Mouse (Mus musculus): ENCODE results near the gene Gja5.

The Gja5 gene

DNA sequence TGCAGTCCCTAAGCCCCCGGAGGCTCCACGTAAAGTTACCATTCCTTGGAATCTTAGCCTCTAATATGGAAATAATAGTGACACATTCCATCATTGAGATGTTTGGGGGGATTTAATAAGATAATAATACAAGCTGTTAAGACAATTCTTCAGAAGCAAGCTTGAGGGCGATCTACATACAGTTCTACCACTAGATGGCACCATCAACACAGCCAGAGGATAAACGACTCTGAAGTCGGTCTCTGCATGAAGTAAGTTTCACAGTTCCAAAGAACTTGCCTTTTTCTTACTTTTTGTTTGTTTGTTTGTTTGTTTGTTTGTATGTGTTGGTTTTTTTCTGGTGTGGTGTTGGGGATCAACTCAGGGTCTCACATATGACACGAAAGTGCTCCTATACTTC lies 31.7 kb downstream of the Gja5 start:
- in situ Hi-C loops (cut with MboI), result loop anchor here (25.0 kb wide), 1 partner anchor 401 kb away; no protein-coding TSS in a partner anchor

GRCm38 (mm10) chr3:96937606-96938005 lies 33.1 kb downstream of the Gja5 start:
- in situ Hi-C loops (cut with MboI), result loop anchor here (25.0 kb wide), 1 partner anchor 400 kb away; no protein-coding TSS in a partner anchor

DNA sequence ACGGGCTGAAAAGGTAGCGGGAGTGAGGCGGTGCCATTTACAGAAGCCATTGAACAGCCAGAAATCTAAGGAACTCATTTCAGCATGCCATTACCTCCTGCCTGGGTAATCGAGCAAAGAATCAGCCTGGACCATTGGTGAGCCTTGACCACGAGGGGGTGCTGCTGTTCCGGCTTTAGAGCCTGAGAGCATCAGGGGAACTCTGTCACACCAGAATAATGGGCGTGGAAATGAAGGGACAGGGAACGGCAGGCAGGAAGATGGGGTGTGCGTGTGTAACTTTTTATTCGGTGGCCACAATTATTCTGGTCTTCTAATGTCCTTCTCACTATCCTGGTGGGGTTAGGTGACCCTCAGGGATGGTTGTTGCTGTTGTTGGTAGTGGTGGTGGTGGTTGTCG lies 34.2 kb downstream of the Gja5 start:
- in situ Hi-C loops (cut with MboI), result loop anchor here (25.0 kb wide), 1 partner anchor 399 kb away; no protein-coding TSS in a partner anchor

DNA sequence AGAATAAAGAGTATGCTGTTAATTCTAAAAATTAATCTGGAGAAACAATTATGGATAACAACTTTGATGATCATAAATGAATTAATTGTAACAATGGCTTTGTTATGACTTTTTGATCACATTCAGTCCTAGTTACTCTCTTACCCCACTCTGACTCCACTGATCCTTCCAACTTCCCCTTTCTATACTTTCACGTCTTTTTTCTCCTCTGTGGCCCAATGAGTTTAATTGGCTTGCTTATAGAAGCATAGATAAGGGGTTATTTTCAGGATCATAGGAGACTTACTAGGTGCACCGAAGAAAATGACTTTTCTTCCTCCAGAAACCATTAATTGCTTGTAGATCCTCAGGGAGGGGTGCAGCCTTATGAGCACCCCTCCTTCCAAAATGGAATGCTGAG lies 38.2 kb downstream of the Gja5 start:
- in situ Hi-C loops (cut with MboI), result loop anchor here (25.0 kb wide), 1 partner anchor 395 kb away; no protein-coding TSS in a partner anchor

- in situ Hi-C loops (cut with MboI), result no loop called here
Measured at GRCm38 (mm10) chr3:96953489-96954233, 49.2 kb downstream of the Gja5 start.

DNA sequence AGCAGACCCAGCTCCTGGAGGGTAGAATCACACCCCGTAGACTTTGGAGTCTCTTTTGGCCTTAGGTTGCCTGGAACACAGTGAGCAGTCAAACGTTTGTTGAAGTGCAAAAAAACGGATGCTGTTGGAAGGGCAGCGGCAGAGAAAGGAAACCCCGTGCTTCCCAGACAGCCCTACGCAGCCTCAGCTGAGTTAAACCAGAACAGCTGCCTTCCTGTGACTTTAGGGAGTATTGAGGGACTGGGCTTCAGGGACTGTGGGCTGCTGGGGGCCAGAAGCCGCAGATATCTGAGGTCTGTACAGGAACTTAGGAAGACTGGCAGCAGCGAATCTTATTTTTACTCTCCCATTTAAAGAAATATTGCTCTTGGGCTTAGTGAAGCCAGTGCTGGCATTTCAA lies 56.1 kb downstream of the Gja5 start:
- in situ Hi-C loops (cut with MboI), result no loop called here

GRCm38 (mm10) chr3:96963088-96964034 lies 58.9 kb downstream of the Gja5 start:
- in situ Hi-C loops (cut with MboI), result no loop called here

GRCm38 (mm10) chr3:96970986-96971385 lies 66.5 kb downstream of the Gja5 start:
- in situ Hi-C loops (cut with MboI), result no loop called here

DNA sequence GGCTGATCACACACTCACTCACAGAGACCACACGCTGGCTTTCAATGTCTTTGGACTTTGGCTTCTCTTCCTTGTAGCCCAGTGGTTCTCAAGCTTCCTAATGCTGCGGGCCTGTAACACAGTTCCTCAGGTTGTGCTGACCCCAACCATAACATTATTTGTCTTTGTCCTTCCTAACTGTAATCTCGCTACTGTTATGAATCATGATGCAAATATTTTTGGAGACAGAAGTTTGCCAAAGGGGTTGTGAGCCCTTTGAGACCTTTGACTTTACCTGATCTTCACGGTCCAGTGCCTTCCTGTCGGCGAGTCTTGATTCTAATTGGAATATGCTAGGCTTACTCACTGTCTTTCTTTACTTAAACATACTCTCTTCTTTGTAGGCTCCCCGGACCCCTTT lies 70.0 kb downstream of the Gja5 start:
- in situ Hi-C loops (cut with MboI), result no loop called here

DNA sequence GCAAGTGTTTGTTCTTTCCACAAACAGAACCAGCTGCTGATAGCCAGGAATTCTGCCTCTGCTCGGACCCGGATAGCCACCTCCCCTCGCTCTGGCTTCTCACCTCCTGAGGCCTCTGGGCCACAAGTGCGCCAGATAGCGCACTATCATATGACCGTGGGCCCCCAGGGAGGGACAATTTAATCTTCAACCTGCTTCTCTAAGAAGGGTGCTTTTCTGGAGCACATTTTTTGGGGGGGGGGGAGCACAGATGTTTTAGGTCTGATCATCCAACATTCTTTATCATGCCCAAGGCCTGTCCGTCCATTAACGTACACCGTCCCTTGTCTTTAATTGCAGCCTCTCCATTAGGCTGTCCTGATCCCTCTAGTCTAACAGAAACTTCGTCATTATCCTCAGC lies 71.1 kb downstream of the Gja5 start:
- in situ Hi-C loops (cut with MboI), result no loop called here

DNA sequence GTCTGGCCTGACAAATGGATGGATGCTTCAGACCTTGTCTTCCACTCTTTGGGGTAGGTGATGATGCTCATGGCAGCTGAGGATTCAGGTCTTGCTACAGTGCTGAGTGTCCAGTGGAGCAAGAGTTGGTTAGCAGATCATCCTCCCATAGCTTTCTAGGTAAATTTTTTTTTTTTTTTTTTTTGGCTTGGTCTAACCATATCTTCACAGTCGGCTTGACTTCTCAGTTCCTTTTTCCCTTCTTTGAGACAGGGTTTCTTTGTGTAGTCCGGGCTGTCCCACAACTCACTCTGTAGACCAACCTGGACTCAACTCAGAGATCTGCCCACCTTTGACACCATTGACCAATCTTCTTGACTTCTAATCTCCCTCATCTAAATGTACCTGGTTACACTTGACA lies 73.0 kb downstream of the Gja5 start:
- in situ Hi-C loops (cut with MboI), result no loop called here

- in situ Hi-C loops (cut with MboI), result no loop called here
Measured at GRCm38 (mm10) chr3:96978469-96978868, 74.0 kb downstream of the Gja5 start.

DNA sequence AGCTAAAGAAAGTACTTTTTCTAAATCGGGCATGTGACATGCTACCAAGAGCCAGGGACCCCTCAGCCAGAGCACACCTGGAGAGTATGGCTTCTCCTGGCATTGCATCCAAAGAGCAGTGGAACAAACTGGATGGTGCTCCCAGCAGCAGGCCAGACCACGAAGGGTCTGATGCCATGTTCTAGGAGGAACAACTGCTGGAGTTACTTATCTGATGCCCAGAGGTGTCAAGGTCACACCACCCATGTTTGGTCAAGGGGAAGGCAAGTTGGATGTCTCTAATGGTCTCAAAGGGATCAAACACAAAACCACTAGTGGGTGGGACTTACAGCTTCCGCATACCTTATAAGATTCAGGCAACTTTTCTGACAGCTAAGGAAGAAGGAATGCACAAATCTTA lies 74.5 kb downstream of the Gja5 start:
- in situ Hi-C loops (cut with MboI), result no loop called here

- in situ Hi-C loops (cut with MboI), result no loop called here
Measured at GRCm38 (mm10) chr3:96981833-96982232, 77.3 kb downstream of the Gja5 start.

GRCm38 (mm10) chr3:96982666-96983065 lies 78.2 kb downstream of the Gja5 start:
- in situ Hi-C loops (cut with MboI), result no loop called here

- in situ Hi-C loops (cut with MboI), result no loop called here
Measured at GRCm38 (mm10) chr3:96992526-96992925, 88.0 kb downstream of the Gja5 start.

DNA sequence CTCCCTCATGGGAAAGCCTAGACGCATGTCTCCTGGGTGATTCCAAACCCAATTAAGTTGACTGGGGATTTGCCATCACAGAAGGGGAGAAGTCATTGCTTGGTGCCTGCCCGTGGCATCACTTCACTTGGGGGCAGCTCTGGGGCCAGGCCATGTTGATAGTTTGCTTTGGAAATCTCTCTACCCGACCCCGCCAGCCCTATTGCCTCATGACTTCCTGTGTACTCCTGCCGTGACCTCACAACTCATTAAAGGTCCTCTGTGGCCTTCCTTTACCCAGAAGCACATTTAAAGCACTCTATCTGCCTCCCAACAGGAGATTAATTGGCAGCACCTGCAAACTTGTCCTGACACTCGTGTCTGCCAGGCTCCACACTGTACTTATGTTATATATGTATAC lies 93.3 kb downstream of the Gja5 start:
- in situ Hi-C loops (cut with MboI), result no loop called here

GRCm38 (mm10) chr3:97003111-97003510 lies 98.6 kb downstream of the Gja5 start:
- in situ Hi-C loops (cut with MboI), result no loop called here

GRCm38 (mm10) chr3:97004509-97004908 lies 100.0 kb downstream of the Gja5 start:
- in situ Hi-C loops (cut with MboI), result no loop called here

- in situ Hi-C loops (cut with MboI), result no loop called here
Measured at GRCm38 (mm10) chr3:97007010-97007448, 102.5 kb downstream of the Gja5 start.

- in situ Hi-C loops (cut with MboI), result no loop called here
Measured at GRCm38 (mm10) chr3:97025226-97025625, 120.7 kb downstream of the Gja5 start.

GRCm38 (mm10) chr3:97032053-97032496 lies 127.6 kb downstream of the Gja5 start:
- in situ Hi-C loops (cut with MboI), result no loop called here

DNA sequence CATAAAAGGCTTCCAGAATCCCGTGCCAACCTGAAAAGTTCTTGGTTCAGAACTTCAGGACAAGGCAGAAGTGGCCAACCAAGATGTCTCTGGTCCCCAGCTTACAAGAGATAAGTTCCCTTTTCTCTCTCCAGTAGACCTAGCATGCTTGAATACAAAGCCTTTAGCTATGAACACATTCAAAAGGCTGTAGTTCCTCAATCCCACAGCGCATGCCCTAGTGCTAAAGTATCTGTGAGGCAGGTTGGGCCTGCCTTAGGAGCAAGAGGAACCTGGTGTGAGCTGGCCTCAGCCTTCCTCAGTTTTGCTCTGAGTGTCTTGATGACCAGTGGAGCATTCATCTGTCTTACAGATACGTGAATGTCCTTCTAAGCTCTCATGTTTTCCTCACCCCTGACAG lies 131.1 kb downstream of the Gja5 start:
- in situ Hi-C loops (cut with MboI), result no loop called here
